Mouse (Mus musculus) limb, embryonic 12.5 days (tissue): ENCODE results near the gene Nsl1. TPM values are rescaled to one million over a fixed set of nuclear protein-coding genes. Genes with fewer than 3 reads are reported as not detected.

Experiments used
- polyA plus RNA-seq: library from polyadenylated mRNA; unstranded; fragments of >200 nt; fragmentation: Nextera tagmentation; extraction: Ambion mirVana; gene quantifications from 2 replicates; pipeline ENCODE4 v1.2.1, GENCODE M21; 2016

The Nsl1 gene
- polyA plus RNA-seq, 1 experiment from 2014 or later, result 33.2 TPM

Other genes with a start within 250 kb of the Nsl1 start
- 17.8 and 20.6 TPM in 2 replicates for gene Rps6kc1, start 151.2 kb upstream of the Nsl1 start, polyA plus RNA-seq
- 60.6 and 61.7 TPM in 2 replicates for gene Angel2, start 137.9 kb upstream of the Nsl1 start, polyA plus RNA-seq
- 81.8 and 82.0 TPM in 2 replicates for gene Vash2, start 83.7 kb upstream of the Nsl1 start, polyA plus RNA-seq
- 7.3 and 8.4 TPM in 2 replicates for gene Flvcr1, start 36.9 kb upstream of the Nsl1 start, polyA plus RNA-seq
- 0.59 TPM in 1 of 2 replicates, not detected in the other for gene Spata45, start 26.4 kb upstream of the Nsl1 start, polyA plus RNA-seq
- 16.2 TPM in 2 replicates for gene Tatdn3, start 80 bp upstream of the Nsl1 start, polyA plus RNA-seq
- gene Batf3, start 34.8 kb downstream of the Nsl1 start, polyA plus RNA-seq, result 11.0 and 12.2 TPM in 2 replicates
- gene Fam71a, start 101.8 kb downstream of the Nsl1 start, polyA plus RNA-seq, result not detected in 2 replicates
- gene Atf3, start 155.0 kb downstream of the Nsl1 start, polyA plus RNA-seq, result 1.9 and 2.9 TPM in 2 replicates